Mouse (Mus musculus) cortical plate, adult 2 months (tissue): Measurements from ENCODE around the gene Abhd4.

Experiments
- CTCF ChIP-seq: fragments of 200-500 bp; IDR thresholded peaks from 2 replicates; pipeline ENCODE4 v1.5.1; 2011; ENCODE audit warnings: mild to moderate bottlenecking, control low read depth, low read length; ENCODE audit not compliant: insufficient read depth; ENCODE audit errors: extremely low read depth
- POLR2A ChIP-seq: fragments of 200-500 bp; IDR thresholded peaks from 2 replicates; pipeline ENCODE4 v1.6.1; 2011; ENCODE audit warnings: mild to moderate bottlenecking, low read length, control low read depth; ENCODE audit not compliant: insufficient read depth; ENCODE audit errors: extremely low read depth

GRCm38 (mm10) chr14:54207924-54208323 lies 46.1 kb upstream of the Abhd4 start:
- no peak for TF ChIP-seq CTCF
- TF ChIP-seq POLR2A: no peak
